Mouse (Mus musculus) thymus, adult 2 months (tissue): ENCODE measurements around the gene Gfap. TPM values are rescaled to one million over a fixed set of nuclear protein-coding genes. Genes with fewer than 3 reads are reported as not detected.
A peak's percentile ranks its signal among the peaks of the same experiment; 100 is the strongest.

Experiments used
- DNase-seq: peaks from one replicate; pipeline ENCODE4 v3.0.0; 2021
- H3K27ac ChIP-seq: fragments of 200-500 bp; 2 replicates; pipeline ENCODE4 v1.5.1; 2012; ENCODE audit warnings: low read length, control low read depth; ENCODE audit not compliant: control insufficient read depth, insufficient read depth
- H3K27me3 ChIP-seq: fragments of 200-500 bp; 2 replicates; pipeline ENCODE4 v1.6.1; 2012; ENCODE audit warnings: mild to moderate bottlenecking, low read length, moderate library complexity, mixed read lengths; ENCODE audit not compliant: control insufficient read depth, insufficient read depth
- H3K36me3 ChIP-seq: fragments of 200-500 bp; 2 replicates; pipeline ENCODE4 v1.6.1; 2012; ENCODE audit warnings: mild to moderate bottlenecking, low read length, moderate library complexity; ENCODE audit not compliant: control insufficient read depth, insufficient read depth
- H3K4me1 ChIP-seq: fragments of 200-500 bp; replicated peaks from 2 replicates; pipeline ENCODE4 v1.6.1; 2012; ENCODE audit warnings: low read length; ENCODE audit not compliant: control insufficient read depth, insufficient read depth
- H3K4me3 ChIP-seq: fragments of 200-500 bp; 2 replicates; pipeline ENCODE4 v1.5.1; 2012; ENCODE audit warnings: mild to moderate bottlenecking, low read length, control low read depth, moderate library complexity; ENCODE audit not compliant: control insufficient read depth, insufficient read depth
- CTCF ChIP-seq: fragments of 200-500 bp; IDR thresholded peaks from 2 replicates; pipeline ENCODE4 v1.5.1; 2012; ENCODE audit warnings: mild to moderate bottlenecking, control low read depth, low read length, moderate library complexity, borderline replicate concordance; ENCODE audit not compliant: control insufficient read depth, poor library complexity, insufficient read depth; ENCODE audit errors: extremely low read depth
- POLR2A ChIP-seq: fragments of 200-500 bp; IDR thresholded peaks from 2 replicates; pipeline ENCODE4 v1.6.1; 2012; ENCODE audit warnings: mild to moderate bottlenecking, low read length, control low read depth, moderate library complexity; ENCODE audit not compliant: control insufficient read depth, poor library complexity, insufficient read depth; ENCODE audit errors: extremely low read depth
- WGBS: fragments of 180-500 bp; shearing (Covaris S2); methylation state at CpG from one replicate; pipeline ENCODE4 v1.1.7; 2018; 5-methylcytosine and 5-hydroxymethylcytosine counted together
- polyA plus RNA-seq: library from polyadenylated mRNA; depleted of rRNA; stranded (reverse); fragments of >200 nt; gene quantifications from 2 replicates; pipeline ENCODE4 v1.2.3, GENCODE M21; 2012

Gfap gene
- polyA plus RNA-seq, 1 experiment = 1.1 TPM

- no peak overlapping the region for H3K4me3 ChIP-seq
- no peak overlapping the region for H3K27ac ChIP-seq
- no peak for DNase-seq
- no peak for TF ChIP-seq POLR2A
- no peak for TF ChIP-seq CTCF
- peaks cover 9% of the 10 kb centered on the region for H3K4me1 ChIP-seq
- 82% methylated on average over 5 of the region's 5 CpGs for WGBS
- H3K36me3 ChIP-seq = no peaks in the 10 kb centered on the region
- no peaks in the 10 kb centered on the region for H3K27me3 ChIP-seq
Measured at GRCm38 (mm10) chr11:102890096-102890495, 10.6 kb downstream of the Gfap start.

GRCm38 (mm10) chr11:102888135-102888534 is 12.6 kb downstream of the Gfap start:
- Histone ChIP-seq H3K4me3 (no peak overlapping the region), H3K36me3 (no peaks in the 10 kb centered on the region), H3K27me3 (no peaks in the 10 kb centered on the region), H3K27ac (no peak overlapping the region), H3K4me1 (peaks cover 2% of the 10 kb centered on the region)
- no peak for DNase-seq
- WGBS = 53% methylated on average over 3 of the region's 3 CpGs
- TF ChIP-seq POLR2A (no peak), CTCF (no peak)

- TF ChIP-seq CTCF (no peak), POLR2A (no peak)
- no peaks in the 10 kb centered on the region; the same call in 1 of the 2 replicates for H3K27me3 ChIP-seq
- no peaks in the 10 kb centered on the region for H3K36me3 ChIP-seq
- DNase-seq = no peak
- H3K4me1 ChIP-seq = no peaks in the 10 kb centered on the region
- WGBS = 69% methylated on average over 5 of the region's 5 CpGs
- no peak overlapping the region for H3K4me3 ChIP-seq
- H3K27ac ChIP-seq = no peak overlapping the region
Measured at GRCm38 (mm10) chr11:102887433-102887832, 13.3 kb downstream of the Gfap start.

GRCm38 (mm10) chr11:102884616-102885219 is 16.0 kb downstream of the Gfap start, which contains the start of gene Fam187a:
Gene Fam187a (plus strand): TSS chr11:102885169.
- no peaks in the 10 kb centered on the region; the same call in 1 of the 2 replicates for H3K27me3 ChIP-seq
- WGBS = 77% methylated on average over 10 of the region's 10 CpGs
- H3K36me3 ChIP-seq = no peaks in the 10 kb centered on the region
- no peak within 1 kb of the TSS for H3K27ac ChIP-seq
- no peak within 1 kb of the TSS for H3K4me3 ChIP-seq
- no peak for TF ChIP-seq CTCF
- no peak for DNase-seq
- H3K4me1 ChIP-seq = peaks cover 3% of the 10 kb centered on the region; the same call in 1 of the 2 replicates

GRCm38 (mm10) chr11:102881314-102882198 is 19.2 kb downstream of the Gfap start:
- Histone ChIP-seq H3K4me3 (peak overlapping the region; percentile 83), H3K36me3 (peaks cover 10% of the 10 kb centered on the region), H3K4me1 (peaks cover 3% of the 10 kb centered on the region; the same call in 1 of the 2 replicates), H3K27ac (no peak overlapping the region), H3K27me3 (no peaks in the 10 kb centered on the region; the same call in 1 of the 2 replicates)
- no peak for TF ChIP-seq POLR2A
- no peak for TF ChIP-seq CTCF
- WGBS = 17% methylated on average over 13 of the region's 13 CpGs
- DNase-seq = no peak

GRCm38 (mm10) chr11:102880585-102881313 is 20.0 kb downstream of the Gfap start, which contains the start of the genes Eftud2 and Ccdc103:
Gene Eftud2 (minus strand): TSS chr11:102880985.
Gene Ccdc103 (plus strand): TSS chr11:102881204.
- WGBS = under 1% methylated on average over 62 of the region's 62 CpGs
- H3K4me1 ChIP-seq = peaks cover 3% of the 10 kb centered on the region; the same call in 1 of the 2 replicates
- H3K36me3 ChIP-seq = peaks cover 14% of the 10 kb centered on the region
- DNase-seq = peak; percentile 93
- H3K27ac ChIP-seq = peak within 1 kb of the TSS; percentile 27; the same call in 1 of the 2 replicates
- H3K27me3 ChIP-seq = no peaks in the 10 kb centered on the region; the same call in 1 of the 2 replicates
- peak within 1 kb of the TSS; percentile 83 for H3K4me3 ChIP-seq
- TF ChIP-seq CTCF (peak; percentile 39; the same call in 1 of the 2 replicates), POLR2A (peak; percentile 77)
